Comparison of ENCODE assay signal across 27 mouse cellular contexts in the genomic region with DNA sequence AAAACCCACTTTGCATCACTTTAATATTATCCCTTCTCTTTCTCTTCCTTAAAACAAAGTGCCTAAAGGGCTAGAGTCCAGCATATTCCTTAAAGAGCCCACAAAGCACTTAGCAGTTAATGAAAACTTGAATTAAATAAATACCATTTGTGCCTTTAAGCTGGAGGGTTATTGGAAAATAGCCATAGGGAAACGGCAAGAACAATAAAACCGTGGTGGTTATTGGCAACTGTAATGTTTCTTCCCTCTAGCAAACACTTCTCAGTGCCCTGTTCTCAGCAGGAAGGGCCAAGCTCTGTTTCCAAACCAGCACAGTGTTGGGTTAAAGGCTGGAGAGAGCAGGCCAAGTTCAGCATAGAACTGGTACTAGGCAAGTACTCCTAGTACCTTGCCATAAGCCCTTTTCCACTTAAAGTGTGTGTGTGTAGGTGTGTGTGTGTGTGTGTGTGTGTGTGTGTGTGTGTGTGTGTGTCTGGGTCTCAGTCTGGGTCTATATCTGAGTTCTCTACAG.
A peak's percentile ranks its signal among the peaks of the same experiment; 100 is the strongest.
DNase-seq lines count a peak whose midpoint lies in the region; ATAC-seq and TF ChIP-seq lines count a peak whose summit lies in the region.
"Had no signal": no experiment of that assay in that cellular context is flagged by ENCODE, and none has a peak within 500 bp of the region (broad histone marks: within the 10 kb centered on the region; RNA-seq: fewer than 3 reads in every experiment).

No protein-coding gene starts in this region.

- no peak overlapping the region for H3K4me2 ChIP-seq in forebrain, embryonic 14.5 days (ENCODE audit: low read length)
- no peak overlapping the region for H3K4me2 ChIP-seq in forebrain, embryonic 16.5 days (ENCODE audit: low read length)
- H3K4me2 ChIP-seq in midbrain, postnatal 0 days (ENCODE audit: low read depth, low read length, poor library complexity, severe bottlenecking), result no peak overlapping the region
- H3K4me2 ChIP-seq in midbrain, embryonic 14.5 days (ENCODE audit: low read length), result no peak overlapping the region
- H3K4me2 ChIP-seq: embryonic facial prominence, embryonic 12.5 days; heart, embryonic 11.5 days; hindbrain, embryonic 13.5 days; lung, embryonic 15.5 days; midbrain, embryonic 13.5 days; neural tube, embryonic 15.5 days had no signal

- no peak overlapping the region for H3K9ac ChIP-seq in forebrain, embryonic 14.5 days (ENCODE audit: low read length)
- no peak overlapping the region for H3K9ac ChIP-seq in forebrain, embryonic 16.5 days (replicated peaks; ENCODE audit: low read depth, low read length)
- H3K9ac ChIP-seq in midbrain, postnatal 0 days (replicated peaks; ENCODE audit: low read length, poor library complexity, severe bottlenecking), result no peak overlapping the region
- H3K9ac ChIP-seq in midbrain, embryonic 14.5 days (replicated peaks; ENCODE audit: low read length), result no peak overlapping the region
- H3K9ac ChIP-seq: embryonic facial prominence, embryonic 12.5 days; hindbrain, embryonic 13.5 days; lung, embryonic 15.5 days; midbrain, embryonic 13.5 days; neural tube, embryonic 15.5 days had no signal

- no peak for ATAC-seq in forebrain, embryonic 14.5 days
- ATAC-seq in forebrain, embryonic 16.5 days, result no peak; the same call in 1 of the 2 replicates
- ATAC-seq in midbrain, postnatal 0 days (ENCODE audit: low FRiP score), result no peak
- ATAC-seq in midbrain, embryonic 14.5 days (ENCODE audit: low FRiP score, low TSS enrichment), result no peak
- ATAC-seq: midbrain, embryonic 13.5 days had no signal

- TF ChIP-seq CTCF in midbrain, postnatal 0 days (IDR thresholded peaks at IDR 0.05), result no peak

- DNase-seq in forebrain, embryonic 14.5 days (ENCODE audit: low spot score), result peak; percentile 20
- DNase-seq in kidney, adult 11 months, result peak; percentile 10
- no peak for DNase-seq in kidney, postnatal 10 days
- peak; percentile 13 for DNase-seq in midbrain, postnatal 0 days (ENCODE audit: low spot score)
- no peak for DNase-seq in midbrain, embryonic 14.5 days
- DNase-seq in urinary bladder, adult 2 months (ENCODE audit: low spot score), result no peak
- DNase-seq: adrenal gland, adult 8-10 months; cerebellum, adult 9-10 months; embryo, embryonic 11 days; gastrocnemius, adult 2 months; gastrocnemius, postnatal 36 days; heart, adult 18-20 months; heart, postnatal 36 days; lung, postnatal 4 days; right cerebral cortex, adult 18-20 months; spleen, adult 18-20 months; thymus, postnatal 14 days had no signal

- H3K27ac ChIP-seq in forebrain, embryonic 14.5 days (ENCODE audit: low read depth, low read length), result no peak overlapping the region
- H3K27ac ChIP-seq in forebrain, embryonic 16.5 days (ENCODE audit: low read length), result no peak overlapping the region
- no peak overlapping the region for H3K27ac ChIP-seq in midbrain, postnatal 0 days (ENCODE audit: low read depth, low read length)
- H3K27ac ChIP-seq in midbrain, embryonic 14.5 days (replicated peaks; ENCODE audit: low read depth, low read length), result no peak overlapping the region
- H3K27ac ChIP-seq: embryonic facial prominence, embryonic 12.5 days; gastrocnemius, adult 2 months; hindbrain, embryonic 13.5 days; layer of hippocampus, adult 2 months; lung, embryonic 15.5 days; midbrain, embryonic 13.5 days; neural tube, embryonic 15.5 days had no signal

- no peaks in the 10 kb centered on the region for H3K9me3 ChIP-seq in forebrain, embryonic 14.5 days (replicated peaks; ENCODE audit: control insufficient read depth, low read length)
- no peaks in the 10 kb centered on the region for H3K9me3 ChIP-seq in forebrain, embryonic 16.5 days (ENCODE audit: control insufficient read depth, low read length)
- no peaks in the 10 kb centered on the region for H3K9me3 ChIP-seq in midbrain, postnatal 0 days (ENCODE audit: low read length)
- H3K9me3 ChIP-seq in midbrain, embryonic 14.5 days (ENCODE audit: control insufficient read depth, low read length), result no peaks in the 10 kb centered on the region
- H3K9me3 ChIP-seq: embryonic facial prominence, embryonic 12.5 days; hindbrain, embryonic 13.5 days; lung, embryonic 15.5 days; midbrain, embryonic 13.5 days; neural tube, embryonic 15.5 days had no signal

- H3K36me3 ChIP-seq in forebrain, embryonic 14.5 days (ENCODE audit: control insufficient read depth, insufficient read depth, low read length), result no peaks in the 10 kb centered on the region
- H3K36me3 ChIP-seq in forebrain, embryonic 16.5 days (ENCODE audit: control insufficient read depth, insufficient read depth), result no peaks in the 10 kb centered on the region
- no peaks in the 10 kb centered on the region for H3K36me3 ChIP-seq in midbrain, postnatal 0 days (ENCODE audit: insufficient read depth, low read length)
- no peaks in the 10 kb centered on the region for H3K36me3 ChIP-seq in midbrain, embryonic 14.5 days (ENCODE audit: control insufficient read depth, insufficient read depth, low read length)
- H3K36me3 ChIP-seq: embryonic facial prominence, embryonic 12.5 days; G1E; hindbrain, embryonic 13.5 days; lung, embryonic 15.5 days; midbrain, embryonic 13.5 days; neural tube, embryonic 15.5 days had no signal

- no peak overlapping the region for H3K4me3 ChIP-seq in forebrain, embryonic 14.5 days (ENCODE audit: low read depth, low read length)
- no peak overlapping the region for H3K4me3 ChIP-seq in forebrain, embryonic 16.5 days (replicated peaks; ENCODE audit: low read length)
- no peak overlapping the region for H3K4me3 ChIP-seq in midbrain, postnatal 0 days (ENCODE audit: low read depth, low read length)
- H3K4me3 ChIP-seq in midbrain, embryonic 14.5 days (replicated peaks; ENCODE audit: low read depth, low read length), result no peak overlapping the region
- H3K4me3 ChIP-seq: embryonic facial prominence, embryonic 12.5 days; gastrocnemius, adult 2 months; hindbrain, embryonic 13.5 days; layer of hippocampus, adult 2 months; lung, embryonic 15.5 days; megakaryocyte, embryonic 14.5 days; midbrain, embryonic 13.5 days; neural tube, embryonic 15.5 days had no signal

- WGBS in forebrain, embryonic 14.5 days, result 41% methylated on average over 2 of the region's 2 CpGs
- WGBS in forebrain, embryonic 16.5 days, result 41% methylated on average over 2 of the region's 2 CpGs
- 76% methylated on average over 2 of the region's 2 CpGs for WGBS in midbrain, postnatal 0 days
- 82% methylated on average over 2 of the region's 2 CpGs for WGBS in midbrain, embryonic 14.5 days

- H3K27me3 ChIP-seq in forebrain, embryonic 14.5 days (replicated peaks; ENCODE audit: control insufficient read depth, insufficient read depth, low read length), result no peaks in the 10 kb centered on the region
- H3K27me3 ChIP-seq in forebrain, embryonic 16.5 days (replicated peaks; ENCODE audit: control insufficient read depth, insufficient read depth, low read length), result no peaks in the 10 kb centered on the region
- no peaks in the 10 kb centered on the region for H3K27me3 ChIP-seq in midbrain, postnatal 0 days (ENCODE audit: insufficient read depth, low read length)
- no peaks in the 10 kb centered on the region for H3K27me3 ChIP-seq in midbrain, embryonic 14.5 days (ENCODE audit: control insufficient read depth, insufficient read depth, low read length)
- H3K27me3 ChIP-seq: embryonic facial prominence, embryonic 12.5 days; hindbrain, embryonic 13.5 days; lung, embryonic 15.5 days; megakaryocyte, embryonic 14.5 days; midbrain, embryonic 13.5 days; neural tube, embryonic 15.5 days had no signal

- no peaks in the 10 kb centered on the region for H3K4me1 ChIP-seq in forebrain, embryonic 14.5 days (ENCODE audit: control insufficient read depth, insufficient read depth, low read length)
- H3K4me1 ChIP-seq in forebrain, embryonic 16.5 days (replicated peaks; ENCODE audit: control insufficient read depth, insufficient read depth, low read length), result no peaks in the 10 kb centered on the region
- H3K4me1 ChIP-seq in midbrain, postnatal 0 days (ENCODE audit: insufficient read depth, low read length), result no peaks in the 10 kb centered on the region
- no peaks in the 10 kb centered on the region for H3K4me1 ChIP-seq in midbrain, embryonic 14.5 days (ENCODE audit: control insufficient read depth, insufficient read depth, low read length)
- H3K4me1 ChIP-seq: embryonic facial prominence, embryonic 12.5 days; hindbrain, embryonic 13.5 days; lung, embryonic 15.5 days; megakaryocyte, embryonic 14.5 days; midbrain, embryonic 13.5 days had no signal

Comparison
In these comparisons a context has a peak if more than half of its experiments do, and no peak if none do; other contexts are left out.
1. DNase-seq: peak in forebrain, embryonic 14.5 days (single experiment), kidney, adult 11 months (single experiment) and midbrain, postnatal 0 days (single experiment); none in kidney, postnatal 10 days (single experiment), midbrain, embryonic 14.5 days (single experiment) and urinary bladder, adult 2 months (single experiment).